Mouse (Mus musculus) ovary, postnatal 10 days (tissue): Measurements from ENCODE around the gene Hrh3.

ENCODE experiments used
- DNase-seq: peaks from one replicate; pipeline ENCODE4 v3.0.0; 2022; ENCODE audit warnings: low spot score

Hrh3 gene

GRCm38 (mm10) chr2:180105441-180106190, 1.3 kb upstream of the Hrh3 start:
- DNase-seq: no peak

- no peak for DNase-seq
These were observed 530 bp upstream of the Hrh3 start for GRCm38 (mm10) chr2:180104659-180105377.

GRCm38 (mm10) chr2:180103151-180103977, 924 bp downstream of the Hrh3 start:
- no peak for DNase-seq

- no peak for DNase-seq
These were observed 4.8 kb downstream of the Hrh3 start for GRCm38 (mm10) chr2:180099529-180099928.

GRCm38 (mm10) chr2:180098167-180098566, 6.1 kb downstream of the Hrh3 start:
- DNase-seq: no peak

- DNase-seq: no peak
These were observed 6.7 kb downstream of the Hrh3 start for GRCm38 (mm10) chr2:180097585-180097984.

- no peak for DNase-seq
These were observed 8.6 kb downstream of the Hrh3 start for GRCm38 (mm10) chr2:180095711-180096110.

GRCm38 (mm10) chr2:180090285-180090684, 14.0 kb downstream of the Hrh3 start:
- DNase-seq: no peak

- no peak for DNase-seq
These were observed 16.8 kb downstream of the Hrh3 start for GRCm38 (mm10) chr2:180087472-180087871.

GRCm38 (mm10) chr2:180086637-180087027, 17.7 kb downstream of the Hrh3 start:
- DNase-seq: no peak

- DNase-seq: no peak
These were observed 18.2 kb downstream of the Hrh3 start for GRCm38 (mm10) chr2:180085926-180086636.

- DNase-seq: no peak
These were observed 19.7 kb downstream of the Hrh3 start for GRCm38 (mm10) chr2:180084565-180084964.

- DNase-seq: no peak
These were observed 21.2 kb downstream of the Hrh3 start for GRCm38 (mm10) chr2:180083063-180083462.

- DNase-seq: no peak
These were observed 23.6 kb downstream of the Hrh3 start for GRCm38 (mm10) chr2:180080680-180081079.

GRCm38 (mm10) chr2:180077622-180078021, 26.7 kb downstream of the Hrh3 start:
- no peak for DNase-seq

GRCm38 (mm10) chr2:180072886-180073285, 31.4 kb downstream of the Hrh3 start:
- no peak for DNase-seq

- no peak for DNase-seq
These were observed 32.6 kb downstream of the Hrh3 start for GRCm38 (mm10) chr2:180071671-180072070.

- peak; percentile 93 for DNase-seq
These were observed 33.5 kb downstream of the Hrh3 start, which contains the start of gene Mtg2 for GRCm38 (mm10) chr2:180070481-180071453. Gene Mtg2, plus strand, starts transcription at chr2:180070588.

- DNase-seq: no peak
These were observed 34.4 kb downstream of the Hrh3 start for GRCm38 (mm10) chr2:180069770-180070480.
